Mouse (Mus musculus): Measurements from ENCODE around the gene Rin3. TPM values are rescaled to one million over a fixed set of nuclear protein-coding genes. Genes with fewer than 3 reads are reported as not detected.
A peak's percentile ranks its signal among the peaks of the same experiment; 100 is the strongest.

Gene Rin3
- polyA plus RNA-seq, 1 experiment from 2014 or later = 30.3 TPM

DNA sequence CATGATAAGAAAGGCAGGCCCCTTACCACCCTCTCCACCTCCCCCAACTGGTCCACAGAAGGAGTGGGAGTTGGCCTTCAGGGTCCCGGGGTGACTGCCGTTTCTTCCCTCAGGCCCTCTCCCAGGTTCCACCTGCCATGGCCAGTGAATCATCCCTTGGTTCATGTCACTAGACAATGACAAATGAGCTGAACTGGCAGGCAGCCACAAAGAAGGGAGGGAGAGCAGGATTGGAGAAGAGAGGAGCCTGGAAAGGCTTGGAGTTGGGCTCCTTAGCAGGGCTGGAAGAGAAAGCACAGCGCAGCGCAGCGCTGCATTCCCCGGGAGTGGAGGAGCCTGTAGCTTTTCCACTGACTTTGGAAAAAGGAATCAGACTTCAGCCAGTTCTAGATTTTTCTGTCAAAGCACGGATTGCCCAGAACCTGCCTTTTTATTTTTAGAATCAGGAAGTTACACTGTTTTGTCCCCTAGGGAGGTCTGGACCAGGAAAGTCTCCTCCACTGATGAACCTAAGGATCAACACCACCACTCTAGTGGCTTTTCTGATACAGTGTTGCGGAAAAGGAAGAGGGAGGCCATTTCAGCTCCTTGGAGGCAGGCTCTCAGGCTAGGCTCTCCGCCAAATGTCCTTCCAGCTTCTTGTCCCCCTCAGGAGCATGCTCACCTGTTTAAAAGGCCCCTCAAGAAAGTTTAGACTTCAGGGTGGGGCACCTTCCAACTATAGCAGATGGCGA, 4.0 kb downstream of the Rin3 start:
- WGBS (ENCODE audit: missing documents) = 81% methylated on average over 10 of the region's 10 CpGs
- Histone ChIP-seq H3K27ac (no peak overlapping the region), H3K4me3 (ENCODE audit: inconsistent target) (no peak overlapping the region), H3K36me3 (ENCODE audit: inconsistent target) (no peaks in the 10 kb centered on the region), H3K79me2 (ENCODE audit: inconsistent target) (peaks cover 84% of the 10 kb centered on the region)

DNA sequence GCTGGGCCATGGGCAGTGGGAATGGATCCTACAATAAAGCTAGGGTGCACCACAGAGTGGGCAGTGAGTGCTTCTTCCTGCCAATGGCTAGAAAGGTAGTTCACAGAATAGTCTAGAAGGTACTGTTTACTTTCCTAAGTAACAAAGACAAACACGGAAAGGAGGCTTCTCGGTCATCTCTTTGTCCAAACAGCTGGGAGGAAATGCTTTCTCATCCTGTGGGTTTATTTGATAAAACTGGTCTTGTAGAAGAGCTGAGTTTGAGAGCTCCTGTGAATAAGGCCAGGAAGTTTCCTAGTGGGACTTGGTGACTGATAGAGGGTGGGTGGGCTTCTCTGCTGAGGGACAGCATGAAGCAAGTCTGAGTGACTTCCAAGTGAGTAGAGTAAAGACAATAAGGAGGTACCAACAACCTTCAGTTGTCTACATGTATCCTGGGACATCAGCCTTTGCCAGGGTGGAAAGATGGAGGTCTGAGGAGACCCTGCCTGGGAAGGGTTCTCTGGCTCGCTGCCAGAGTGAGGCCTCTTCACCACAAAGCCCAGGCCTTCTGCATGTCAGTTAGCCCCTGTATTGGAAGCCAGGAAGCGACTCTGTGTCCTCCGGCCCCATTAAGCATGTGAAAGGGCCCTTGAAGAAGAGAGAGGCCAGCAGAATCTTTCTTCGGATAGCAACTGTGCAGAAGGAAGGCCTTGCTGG, 5.2 kb downstream of the Rin3 start:
- Histone ChIP-seq H3K79me2 (ENCODE audit: inconsistent target) (peaks cover 96% of the 10 kb centered on the region), H3K27ac (no peak overlapping the region), H3K4me3 (ENCODE audit: inconsistent target) (no peak overlapping the region), H3K36me3 (ENCODE audit: inconsistent target) (no peaks in the 10 kb centered on the region)
- WGBS (ENCODE audit: missing documents) = 78% methylated on average over 6 of the region's 6 CpGs

- Histone ChIP-seq H3K4me3 (ENCODE audit: inconsistent target) (no peak overlapping the region), H3K36me3 (ENCODE audit: inconsistent target) (no peaks in the 10 kb centered on the region), H3K27ac (no peak overlapping the region), H3K79me2 (ENCODE audit: inconsistent target) (peaks cover 100% of the 10 kb centered on the region)
- WGBS (ENCODE audit: missing documents) = 79% methylated on average over 2 of the region's 2 CpGs
These were observed 6.0 kb downstream of the Rin3 start for GRCm38 (mm10) chr12:102288846-102289245.

- 100% methylated on average over 1 of the region's 1 CpGs for WGBS (ENCODE audit: missing documents)
- H3K36me3 ChIP-seq (ENCODE audit: inconsistent target) = no peaks in the 10 kb centered on the region
- H3K27ac ChIP-seq = no peak overlapping the region
- H3K4me3 ChIP-seq (ENCODE audit: inconsistent target) = no peak overlapping the region
- peaks cover 100% of the 10 kb centered on the region for H3K79me2 ChIP-seq (ENCODE audit: inconsistent target)
These were observed 6.7 kb downstream of the Rin3 start for GRCm38 (mm10) chr12:102289568-102289967.

DNA sequence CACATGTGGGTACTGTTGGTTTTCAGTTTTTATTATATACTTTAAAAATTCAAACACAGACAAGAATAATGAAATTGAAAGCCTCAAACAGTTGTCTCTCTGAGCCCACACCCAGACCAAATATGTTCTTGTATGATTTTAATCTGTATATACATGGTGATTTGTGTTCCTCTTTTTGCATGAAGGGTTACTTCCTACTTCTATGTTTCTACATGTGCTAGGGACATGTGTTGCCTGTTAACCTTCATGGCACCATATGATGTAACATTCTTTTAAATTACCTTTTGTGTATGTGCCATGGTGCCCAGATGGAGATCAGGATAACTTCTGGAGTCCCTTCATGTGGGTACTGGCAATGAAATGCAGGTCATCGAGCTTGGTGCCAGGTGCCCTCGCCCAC, 7.8 kb downstream of the Rin3 start:
- Histone ChIP-seq H3K4me3 (ENCODE audit: inconsistent target) (no peak overlapping the region), H3K36me3 (ENCODE audit: inconsistent target) (no peaks in the 10 kb centered on the region), H3K79me2 (ENCODE audit: inconsistent target) (peaks cover 100% of the 10 kb centered on the region), H3K27ac (no peak overlapping the region)
- WGBS (ENCODE audit: missing documents) = 94% methylated on average over 2 of the region's 2 CpGs

DNA sequence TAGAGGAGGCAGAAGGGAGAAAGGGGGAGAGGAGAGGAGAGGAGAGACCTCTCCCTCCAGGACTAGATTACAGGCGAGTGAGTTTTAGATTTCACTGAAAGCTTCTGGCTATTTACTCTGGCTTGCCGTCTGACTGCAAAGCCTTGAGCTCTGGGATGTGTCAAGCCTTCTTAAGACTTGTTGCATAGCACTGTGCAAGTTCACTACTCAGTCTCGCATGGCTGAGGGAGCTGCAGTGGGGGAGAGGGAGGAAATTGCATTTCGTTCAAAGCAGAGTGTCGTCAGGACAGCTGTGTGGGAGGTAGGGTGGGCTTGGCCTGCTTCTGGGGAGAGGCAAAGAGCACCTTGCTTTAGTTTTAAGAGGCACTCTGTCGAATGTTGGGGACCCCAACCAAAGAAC, 8.8 kb downstream of the Rin3 start:
- peaks cover 93% of the 10 kb centered on the region for H3K79me2 ChIP-seq (ENCODE audit: inconsistent target)
- no peak overlapping the region for H3K27ac ChIP-seq
- H3K36me3 ChIP-seq (ENCODE audit: inconsistent target) = no peaks in the 10 kb centered on the region
- H3K4me3 ChIP-seq (ENCODE audit: inconsistent target) = no peak overlapping the region
- WGBS (ENCODE audit: missing documents) = 62% methylated on average over 6 of the region's 6 CpGs

DNA sequence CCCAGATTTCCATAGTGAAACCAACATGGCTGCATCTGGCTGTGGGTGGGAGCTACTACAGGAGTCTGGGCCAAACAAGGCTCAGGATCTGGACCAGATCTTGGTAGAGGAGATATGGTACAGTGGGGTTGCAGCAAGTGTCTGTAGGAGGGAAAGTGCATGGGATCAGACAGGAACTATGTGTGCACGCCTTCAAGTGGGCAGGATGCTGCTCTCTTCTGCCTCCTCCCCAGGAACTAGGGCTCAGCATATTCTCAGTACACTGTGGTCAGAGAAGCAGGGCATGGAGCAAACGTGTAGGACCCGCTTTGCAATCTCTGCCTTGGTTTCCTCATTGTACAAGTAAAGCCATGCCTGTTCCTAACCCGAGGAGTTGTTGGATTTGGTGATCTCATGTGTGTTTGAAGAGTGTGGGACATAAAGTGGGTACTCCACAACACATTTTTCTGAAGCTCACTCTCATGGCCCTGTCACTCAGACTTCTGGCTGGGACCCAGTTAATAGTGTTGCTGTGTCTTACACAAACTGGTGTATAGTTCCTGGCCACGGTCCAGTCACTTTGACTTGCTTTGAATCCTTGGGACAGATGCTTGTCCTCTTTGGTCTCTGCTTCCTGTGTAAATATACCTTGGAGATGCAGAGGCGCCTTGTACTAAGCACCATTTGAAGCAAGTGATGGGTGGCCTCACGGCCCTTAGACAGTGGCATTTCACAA, 9.8 kb downstream of the Rin3 start:
- no peak overlapping the region for H3K27ac ChIP-seq

GRCm38 (mm10) chr12:102294634-102295033, 11.8 kb downstream of the Rin3 start:
- WGBS (ENCODE audit: missing documents) = 85% methylated on average over 5 of the region's 5 CpGs
- Histone ChIP-seq H3K4me3 (ENCODE audit: inconsistent target) (no peak overlapping the region), H3K79me2 (ENCODE audit: inconsistent target) (peaks cover 80% of the 10 kb centered on the region), H3K27ac (no peak overlapping the region), H3K36me3 (ENCODE audit: inconsistent target) (no peaks in the 10 kb centered on the region)

More for the DNA sequence above, 9.8 kb downstream of the Rin3 start:
- WGBS (ENCODE audit: missing documents) = 82% methylated on average over 7 of the region's 7 CpGs
- no peak overlapping the region for H3K4me3 ChIP-seq (ENCODE audit: inconsistent target)
- peaks cover 87% of the 10 kb centered on the region for H3K79me2 ChIP-seq (ENCODE audit: inconsistent target)
- H3K36me3 ChIP-seq (ENCODE audit: inconsistent target) = no peaks in the 10 kb centered on the region

- Histone ChIP-seq H3K27ac (no peak overlapping the region), H3K36me3 (ENCODE audit: inconsistent target) (no peaks in the 10 kb centered on the region), H3K4me3 (ENCODE audit: inconsistent target) (no peak overlapping the region), H3K79me2 (ENCODE audit: inconsistent target) (peaks cover 80% of the 10 kb centered on the region)
- 20% methylated on average over 7 of the region's 7 CpGs for WGBS (ENCODE audit: missing documents)
These were observed 12.4 kb downstream of the Rin3 start for GRCm38 (mm10) chr12:102295230-102295629.

DNA sequence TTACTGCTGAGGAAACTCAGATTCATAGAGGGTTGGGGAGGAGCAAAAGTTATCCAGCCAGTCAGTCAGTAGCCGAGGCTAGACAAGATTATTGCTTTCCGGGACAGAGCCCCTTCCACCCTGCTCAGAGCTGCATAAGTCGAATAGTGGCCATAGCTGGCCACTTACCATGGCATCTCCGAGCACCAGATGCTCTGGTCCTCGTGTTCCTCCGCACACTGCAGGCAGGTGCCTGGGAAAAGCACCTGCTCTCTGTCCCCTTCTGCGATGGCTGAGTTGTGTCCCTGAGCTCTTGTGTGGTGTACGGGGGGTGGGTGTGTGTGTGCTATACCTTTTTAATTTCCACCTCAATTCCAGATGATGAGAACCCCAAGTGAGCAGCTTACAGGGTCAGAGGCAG, 12.8 kb downstream of the Rin3 start:
- no peak overlapping the region for H3K27ac ChIP-seq
- 80% methylated on average over 8 of the region's 8 CpGs for WGBS (ENCODE audit: missing documents)

DNA sequence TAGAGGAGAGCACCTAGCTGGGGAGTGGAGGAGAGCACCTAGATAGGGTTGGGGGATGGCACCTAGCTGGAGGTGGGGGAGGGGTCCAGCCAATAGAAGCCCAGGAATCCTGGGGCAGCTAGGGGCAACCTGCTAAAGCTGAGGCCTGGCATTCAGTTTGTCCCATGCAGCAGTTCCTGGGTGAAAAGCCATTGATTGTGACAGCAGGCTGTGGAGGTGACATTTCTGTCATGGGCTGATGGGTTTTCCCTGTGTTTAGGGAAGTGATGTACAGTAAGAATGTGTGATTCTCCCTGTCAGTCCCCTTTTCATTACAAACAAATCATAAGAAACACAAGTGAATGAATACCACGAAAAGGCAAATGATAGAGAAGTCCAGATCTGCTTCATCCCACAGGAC, 13.5 kb downstream of the Rin3 start:
- H3K27ac ChIP-seq = peak overlapping the region; percentile 27; the same call in 1 of the 2 replicates
- no peak overlapping the region for H3K4me3 ChIP-seq (ENCODE audit: inconsistent target)
- H3K79me2 ChIP-seq (ENCODE audit: inconsistent target) = peaks cover 77% of the 10 kb centered on the region
- 78% methylated on average over 1 of the region's 1 CpGs for WGBS (ENCODE audit: missing documents)
- no peaks in the 10 kb centered on the region for H3K36me3 ChIP-seq (ENCODE audit: inconsistent target)

More for the DNA sequence above, 12.8 kb downstream of the Rin3 start:
- Histone ChIP-seq H3K79me2 (ENCODE audit: inconsistent target) (peaks cover 79% of the 10 kb centered on the region), H3K36me3 (ENCODE audit: inconsistent target) (no peaks in the 10 kb centered on the region), H3K4me3 (ENCODE audit: inconsistent target) (no peak overlapping the region)

GRCm38 (mm10) chr12:102296967-102297366, 14.1 kb downstream of the Rin3 start:
- Histone ChIP-seq H3K4me3 (ENCODE audit: inconsistent target) (no peak overlapping the region), H3K79me2 (ENCODE audit: inconsistent target) (peaks cover 71% of the 10 kb centered on the region), H3K36me3 (ENCODE audit: inconsistent target) (no peaks in the 10 kb centered on the region), H3K27ac (peak overlapping the region; percentile 27; the same call in 1 of the 2 replicates)
- WGBS (ENCODE audit: missing documents) = 57% methylated on average over 3 of the region's 4 CpGs

GRCm38 (mm10) chr12:102299209-102299608, 16.4 kb downstream of the Rin3 start:
- 50% methylated on average over 4 of the region's 5 CpGs for WGBS (ENCODE audit: missing documents)
- H3K27ac ChIP-seq = no peak overlapping the region
- H3K4me3 ChIP-seq (ENCODE audit: inconsistent target) = no peak overlapping the region
- H3K36me3 ChIP-seq (ENCODE audit: inconsistent target) = no peaks in the 10 kb centered on the region
- peaks cover 63% of the 10 kb centered on the region for H3K79me2 ChIP-seq (ENCODE audit: inconsistent target)

DNA sequence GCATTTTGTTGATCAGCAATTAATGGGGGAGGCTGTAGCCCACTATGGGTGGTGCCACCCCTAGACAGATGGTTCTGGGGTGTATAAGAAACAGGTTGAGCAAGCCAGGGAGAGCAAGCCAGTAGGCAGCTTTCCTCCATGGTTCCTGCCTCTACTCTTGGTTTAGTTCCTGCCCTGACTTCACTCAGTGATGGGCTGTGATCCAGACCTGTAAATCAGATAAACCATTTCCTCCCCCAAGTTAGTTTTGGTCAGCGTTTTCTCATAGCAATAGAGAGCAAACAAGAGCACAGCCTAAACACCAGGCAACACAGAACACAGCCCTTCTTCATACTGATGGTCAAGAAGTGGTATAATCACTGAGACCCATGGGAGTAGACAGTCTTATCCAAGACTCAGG, 18.7 kb downstream of the Rin3 start:
- H3K79me2 ChIP-seq (ENCODE audit: inconsistent target) = peaks cover 67% of the 10 kb centered on the region; the same call in 1 of the 2 replicates
- no peaks in the 10 kb centered on the region for H3K36me3 ChIP-seq (ENCODE audit: inconsistent target)
- no peak overlapping the region for H3K27ac ChIP-seq
- H3K4me3 ChIP-seq (ENCODE audit: inconsistent target) = no peak overlapping the region
- WGBS (ENCODE audit: missing documents) = 21% methylated on average over 1 of the region's 1 CpGs

GRCm38 (mm10) chr12:102302322-102302721, 19.5 kb downstream of the Rin3 start:
- H3K36me3 ChIP-seq (ENCODE audit: inconsistent target) = no peaks in the 10 kb centered on the region
- H3K27ac ChIP-seq = peak overlapping the region; percentile 22
- H3K4me3 ChIP-seq (ENCODE audit: inconsistent target) = no peak overlapping the region
- peaks cover 73% of the 10 kb centered on the region; the same call in 1 of the 2 replicates for H3K79me2 ChIP-seq (ENCODE audit: inconsistent target)
- 29% methylated on average over 7 of the region's 9 CpGs for WGBS (ENCODE audit: missing documents)
